Mouse (Mus musculus) small intestine, adult 2 months (tissue): ENCODE results near the gene Mmp25.

ENCODE experiments used
- CTCF ChIP-seq: fragments of 200-500 bp; IDR thresholded peaks from 2 replicates; pipeline ENCODE4 v1.5.1; 2012; ENCODE audit warnings: low read depth, mild to moderate bottlenecking, control low read depth, inconsistent platforms, low read length, moderate library complexity, mixed read lengths; ENCODE audit not compliant: insufficient replicate concordance, insufficient read length; ENCODE audit errors: extremely low read depth
- POLR2A ChIP-seq: fragments of 200-500 bp; IDR thresholded peaks from 2 replicates; pipeline ENCODE4 v1.6.1; 2012; ENCODE audit warnings: low read depth, mild to moderate bottlenecking, control low read depth, inconsistent platforms, low read length, moderate library complexity

DNA sequence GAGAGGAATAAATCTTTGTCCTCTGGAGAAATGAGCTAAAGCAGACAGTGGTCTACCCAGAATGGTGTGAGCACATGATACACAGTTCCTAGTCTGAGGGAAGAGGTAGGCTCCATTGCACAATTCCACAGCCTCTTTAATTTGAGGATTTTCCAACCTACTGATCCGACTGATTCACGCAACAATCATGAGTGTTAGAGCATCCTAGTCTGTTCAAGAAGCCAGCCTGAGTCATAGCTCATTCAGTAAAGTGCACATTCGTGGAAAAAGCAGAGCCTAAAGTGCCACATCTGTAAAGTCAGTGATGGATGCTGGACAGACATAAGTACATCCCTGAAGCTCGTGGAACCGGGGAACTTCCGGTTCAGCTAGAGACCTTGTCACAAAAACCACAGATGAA lies 6.3 kb upstream of the Mmp25 start:
- TF ChIP-seq POLR2A (no peak), CTCF (no peak)
